Mouse (Mus musculus) kidney, adult 2 months (tissue): ENCODE measurements around the gene Bcr.

Experiments used
- CTCF ChIP-seq: fragments of 200-500 bp; conservative IDR thresholded peaks from 2 replicates; pipeline ENCODE4 v1.5.1; 2011; ENCODE audit warnings: low read depth, mild to moderate bottlenecking, control low read depth, low read length, moderate library complexity, mixed read lengths; ENCODE audit not compliant: insufficient read depth, insufficient read length
- POLR2A ChIP-seq: fragments of 200-500 bp; IDR thresholded peaks from one replicate; pipeline ENCODE4 v1.6.1; 2011; ENCODE audit warnings: low read depth, low read length, control low read depth

- TF ChIP-seq POLR2A (no peak), CTCF (no peak)
These were observed 43.9 kb upstream of the Bcr start for GRCm38 (mm10) chr10:75016481-75016880.
